Mouse (Mus musculus) hindbrain, embryonic 13.5 days (tissue): ENCODE results near the gene Ccdc183. TPM values are rescaled to one million over a fixed set of nuclear protein-coding genes. Genes with fewer than 3 reads are reported as not detected.

Source experiments
- ATAC-seq: fragments of 200-750 bp; cut with Nextera tagmentation; 2 replicates; pipeline ENCODE4 v1.8.0; 2017; ENCODE audit warnings: moderate TSS enrichment; ENCODE audit not compliant: low FRiP score
- H3K27ac ChIP-seq: fragments of 300-500 bp; sonication (generic); 2 replicates; pipeline ENCODE4 v1.5.1; 2015; ENCODE audit warnings: inconsistent platforms, mild to moderate bottlenecking, moderate library complexity
- H3K27me3 ChIP-seq: fragments of 300-500 bp; sonication (generic); 2 replicates; pipeline ENCODE4 v1.6.1; 2015; ENCODE audit warnings: mild to moderate bottlenecking, inconsistent platforms
- H3K36me3 ChIP-seq: fragments of 300-500 bp; sonication (generic); 2 replicates; pipeline ENCODE4 v1.6.1; 2015; ENCODE audit warnings: mild to moderate bottlenecking, inconsistent platforms
- H3K4me1 ChIP-seq: fragments of 300-500 bp; sonication (generic); replicated peaks from 2 replicates; pipeline ENCODE4 v1.6.1; 2015; ENCODE audit warnings: inconsistent platforms
- H3K4me2 ChIP-seq: fragments of 300-500 bp; sonication (generic); 2 replicates; pipeline ENCODE4 v1.6.1; 2015; ENCODE audit warnings: inconsistent platforms, mild to moderate bottlenecking, moderate library complexity
- H3K4me3 ChIP-seq: fragments of 300-500 bp; sonication (generic); 2 replicates; pipeline ENCODE4 v1.5.1; 2015; ENCODE audit warnings: mild to moderate bottlenecking, inconsistent platforms
- H3K9ac ChIP-seq: fragments of 300-500 bp; sonication (generic); 2 replicates; pipeline ENCODE4 v1.6.1; 2015; ENCODE audit warnings: mild to moderate bottlenecking, inconsistent platforms
- H3K9me3 ChIP-seq: fragments of 300-500 bp; sonication (generic); 2 replicates; pipeline ENCODE4 v1.6.1; 2016; ENCODE audit warnings: inconsistent platforms
- WGBS: fragments of 180-500 bp; shearing (Covaris S2); methylation state at CpG from one replicate; pipeline ENCODE4 v1.1.7; 2015; 5-methylcytosine and 5-hydroxymethylcytosine counted together
- polyA plus RNA-seq: library from polyadenylated mRNA; unstranded; fragments of >200 nt; fragmentation: Nextera tagmentation; extraction: Ambion mirVana; gene quantifications from 2 replicates; pipeline ENCODE4 v1.2.1, GENCODE M21; 2015

The Ccdc183 gene
- polyA plus RNA-seq, 1 experiment from 2014 or later, result 0.21 TPM

GRCm38 (mm10) chr2:25581294-25581864 lies 36.1 kb downstream of the Ccdc183 start, which contains the start of gene Ajm1:
Gene Ajm1 (minus strand): TSS chr2:25581757.
- Histone ChIP-seq H3K9me3 (no peaks in the 10 kb centered on the region), H3K27me3 (peaks cover 46% of the 10 kb centered on the region), H3K27ac (peak within 1 kb of the TSS; percentile 65), H3K4me1 (peaks cover 68% of the 10 kb centered on the region), H3K4me2 (peak within 1 kb of the TSS; percentile 65), H3K36me3 (peaks cover 33% of the 10 kb centered on the region), H3K9ac (peak within 1 kb of the TSS; percentile 75), H3K4me3 (peak within 1 kb of the TSS; percentile 52)
- peak; percentile 75 for ATAC-seq
- WGBS, result 8% methylated on average over 19 of the region's 19 CpGs

DNA sequence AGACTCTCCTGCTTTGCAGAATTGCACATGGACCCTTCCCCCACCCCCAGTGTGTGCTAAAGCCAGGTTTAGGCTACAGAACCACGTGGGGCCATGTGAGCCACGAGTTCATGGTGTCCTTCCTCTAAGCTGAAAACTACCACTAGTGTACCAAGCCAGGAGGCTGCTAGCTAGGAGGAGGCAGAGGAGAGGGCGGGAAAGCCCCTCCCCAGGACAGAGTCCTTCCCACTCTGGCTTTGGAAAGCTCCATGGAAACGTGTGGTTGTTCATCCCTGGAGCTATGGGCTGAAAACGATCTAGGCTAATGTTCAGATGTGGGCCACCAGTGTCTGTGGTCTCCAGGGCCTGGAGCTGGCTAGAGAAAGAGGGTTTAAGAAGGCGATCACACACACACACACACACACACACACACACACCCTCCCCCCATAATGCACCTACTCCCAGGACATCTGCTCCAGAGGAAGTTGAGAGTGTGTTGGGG lies 36.8 kb downstream of the Ccdc183 start:
- Histone ChIP-seq H3K27me3 (peaks cover 53% of the 10 kb centered on the region), H3K4me1 (peaks cover 74% of the 10 kb centered on the region), H3K27ac (no peak overlapping the region), H3K9me3 (no peaks in the 10 kb centered on the region), H3K36me3 (peaks cover 27% of the 10 kb centered on the region), H3K4me3 (peak overlapping the region; percentile 52), H3K9ac (peak overlapping the region; percentile 75), H3K4me2 (peak overlapping the region; percentile 65)
- WGBS, result 44% methylated on average over 6 of the region's 6 CpGs
- ATAC-seq, result no peak

DNA sequence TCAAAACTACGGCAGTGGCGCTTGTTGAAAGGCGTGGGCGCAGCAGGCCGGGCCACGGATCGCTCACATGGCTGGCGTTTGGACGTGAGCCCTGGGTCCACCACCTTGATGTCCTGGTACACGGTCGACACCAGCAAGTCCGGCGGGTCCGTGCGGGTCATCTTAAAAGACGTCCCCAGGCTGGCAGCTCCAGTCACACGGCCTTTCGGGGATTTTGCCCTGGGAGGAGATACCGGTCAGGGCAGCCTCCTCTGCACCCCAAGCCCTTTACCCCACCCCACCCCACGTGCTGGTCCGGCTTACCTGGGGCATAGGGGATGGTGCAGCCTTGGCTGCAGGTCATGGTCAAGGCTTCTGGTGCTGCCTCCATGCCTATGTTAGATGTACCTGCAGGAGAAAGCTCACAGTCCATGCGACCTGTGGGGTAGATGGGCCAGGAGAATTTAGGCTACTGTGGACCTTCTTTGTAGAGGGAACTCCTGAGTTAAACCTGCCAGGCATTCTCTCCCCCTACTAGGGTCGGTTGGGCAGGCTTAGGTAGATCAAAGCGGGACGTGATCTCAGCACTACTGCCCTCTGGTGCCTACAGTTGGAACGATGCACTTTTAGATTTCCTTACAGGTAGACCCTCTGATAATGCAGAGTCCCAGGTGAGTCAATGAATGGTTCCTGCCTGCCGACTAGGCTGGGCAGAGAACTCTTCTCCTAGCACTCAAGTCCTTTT lies 37.6 kb downstream of the Ccdc183 start:
- 4% methylated on average over 27 of the region's 27 CpGs for WGBS
- Histone ChIP-seq H3K4me3 (peak overlapping the region; percentile 52), H3K4me1 (peaks cover 79% of the 10 kb centered on the region), H3K9ac (peak overlapping the region; percentile 39; the same call in 1 of the 2 replicates), H3K9me3 (no peaks in the 10 kb centered on the region), H3K36me3 (peaks cover 20% of the 10 kb centered on the region), H3K27ac (no peak overlapping the region), H3K4me2 (peak overlapping the region; percentile 37), H3K27me3 (peaks cover 55% of the 10 kb centered on the region)
- no peak for ATAC-seq

DNA sequence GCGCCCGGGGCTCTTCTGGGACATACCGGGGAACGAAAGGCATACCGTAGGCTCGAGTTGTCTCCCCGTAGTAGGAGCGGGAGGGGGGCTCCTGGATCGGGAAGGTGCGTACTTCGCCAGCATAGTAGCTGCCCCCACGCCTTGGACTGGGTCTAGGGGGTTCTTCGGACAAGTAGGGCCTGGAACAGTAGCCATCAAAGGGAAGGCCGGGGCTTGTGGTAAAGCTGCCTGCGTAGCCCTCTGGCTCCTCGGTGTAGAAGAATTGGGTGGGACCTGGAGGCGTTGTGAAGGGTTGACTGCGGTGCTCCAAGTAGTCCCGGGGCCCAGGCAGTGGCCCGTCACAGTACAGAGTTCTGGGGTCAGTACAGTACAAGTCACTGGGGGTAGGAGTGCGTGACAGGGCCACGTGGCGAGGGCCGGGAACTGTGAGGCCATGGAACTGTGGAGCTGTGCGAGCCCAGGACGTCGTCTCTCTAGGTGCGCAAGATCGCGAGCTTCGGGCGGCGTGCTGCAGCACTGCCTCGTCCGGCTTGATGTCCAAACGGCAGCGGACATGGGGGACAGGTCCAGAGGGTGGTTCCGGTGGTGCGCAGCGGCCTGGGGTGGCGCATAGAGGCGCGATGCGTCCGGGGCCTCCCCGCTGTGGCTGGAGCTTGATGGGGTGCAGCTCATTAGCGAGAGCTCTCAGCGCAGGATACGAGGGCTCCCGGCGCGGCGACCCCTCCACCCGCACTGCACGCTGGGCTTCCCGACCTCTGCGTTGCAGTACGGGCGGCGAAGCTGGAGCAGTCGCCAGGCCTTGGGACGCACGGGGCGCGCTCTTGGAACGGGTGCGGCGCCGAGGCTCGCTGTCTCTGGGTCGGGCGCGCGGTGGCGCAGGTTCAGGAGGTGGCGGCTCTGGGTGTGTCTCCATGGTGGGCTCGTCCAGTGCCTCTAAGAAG lies 38.4 kb downstream of the Ccdc183 start:
- Histone ChIP-seq H3K27ac (no peak overlapping the region), H3K36me3 (peaks cover 11% of the 10 kb centered on the region), H3K27me3 (peaks cover 55% of the 10 kb centered on the region), H3K4me2 (peak overlapping the region; percentile 37), H3K9ac (0 out of 2 replicates have a peak overlapping the region, but pooled peaks have one; percentile 39), H3K4me3 (peak overlapping the region; percentile 27), H3K4me1 (peaks cover 81% of the 10 kb centered on the region), H3K9me3 (no peaks in the 10 kb centered on the region)
- WGBS, result 5% methylated on average over 75 of the region's 77 CpGs
- ATAC-seq, result no peak

- ATAC-seq, result no peak
- H3K9ac ChIP-seq, result peak overlapping the region; percentile 55; the same call in 1 of the 2 replicates
- peaks cover 3% of the 10 kb centered on the region for H3K36me3 ChIP-seq
- peaks cover 82% of the 10 kb centered on the region for H3K4me1 ChIP-seq
- no peaks in the 10 kb centered on the region for H3K9me3 ChIP-seq
- H3K27ac ChIP-seq, result no peak overlapping the region
- peak overlapping the region; percentile 40 for H3K4me2 ChIP-seq
- 6% methylated on average over 71 of the region's 75 CpGs for WGBS
- peak overlapping the region; percentile 27 for H3K4me3 ChIP-seq
- H3K27me3 ChIP-seq, result peaks cover 55% of the 10 kb centered on the region
Observed at GRCm38 (mm10) chr2:25577951-25578795, 39.3 kb downstream of the Ccdc183 start.

DNA sequence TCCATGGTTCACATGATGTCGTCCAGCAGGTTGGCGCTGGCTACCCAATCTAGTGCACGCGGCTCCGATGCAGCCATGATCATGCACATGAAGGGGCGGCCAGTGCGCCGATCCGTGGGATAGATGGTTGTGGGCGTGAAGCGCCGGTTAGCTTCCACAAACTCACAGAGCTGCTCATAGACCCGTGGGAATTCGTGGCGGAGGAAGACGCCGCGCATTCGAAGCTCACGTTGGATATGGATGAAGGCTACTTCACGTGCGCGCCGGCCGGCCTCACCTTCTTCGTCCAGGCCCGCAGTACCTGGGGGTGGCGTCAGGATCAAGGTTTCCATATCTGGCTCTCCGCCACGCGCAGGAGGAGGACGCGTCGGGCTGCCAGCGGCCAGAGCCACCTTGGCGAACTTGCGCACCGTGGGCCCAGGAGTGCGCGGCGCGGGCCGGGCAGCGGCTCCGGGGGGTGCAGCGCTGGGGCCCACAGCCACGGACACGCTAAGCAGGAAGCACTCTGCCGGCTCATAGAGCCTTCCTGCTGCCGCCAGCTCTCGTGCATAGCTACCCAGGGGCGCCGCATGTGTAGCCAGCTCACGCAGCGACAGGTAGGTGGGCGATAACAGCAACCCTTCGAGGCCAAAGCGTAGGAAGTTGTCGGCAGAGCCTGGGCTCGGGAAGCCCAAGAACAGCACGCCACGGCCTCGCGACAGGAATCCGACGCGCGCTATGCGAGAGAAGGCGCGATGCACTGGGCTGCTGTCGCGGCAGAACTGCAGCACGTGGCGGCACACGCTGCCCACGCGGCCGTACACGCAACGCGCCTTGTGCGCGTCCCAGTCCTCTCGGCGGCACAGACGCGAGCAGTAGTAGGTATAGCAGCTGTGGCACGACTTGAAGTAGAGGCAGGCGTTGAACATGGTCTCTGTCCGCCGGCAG lies 40.2 kb downstream of the Ccdc183 start:
- H3K27me3 ChIP-seq, result peaks cover 55% of the 10 kb centered on the region
- H3K36me3 ChIP-seq, result no peaks in the 10 kb centered on the region; the same call in 1 of the 2 replicates
- peak overlapping the region; percentile 27 for H3K4me3 ChIP-seq
- peak overlapping the region; percentile 55; the same call in 1 of the 2 replicates for H3K9ac ChIP-seq
- H3K4me2 ChIP-seq, result peak overlapping the region; percentile 40
- H3K9me3 ChIP-seq, result no peaks in the 10 kb centered on the region
- peaks cover 79% of the 10 kb centered on the region for H3K4me1 ChIP-seq
- no peak overlapping the region for H3K27ac ChIP-seq
- WGBS, result 15% methylated on average over 92 of the region's 92 CpGs
- no peak for ATAC-seq

DNA sequence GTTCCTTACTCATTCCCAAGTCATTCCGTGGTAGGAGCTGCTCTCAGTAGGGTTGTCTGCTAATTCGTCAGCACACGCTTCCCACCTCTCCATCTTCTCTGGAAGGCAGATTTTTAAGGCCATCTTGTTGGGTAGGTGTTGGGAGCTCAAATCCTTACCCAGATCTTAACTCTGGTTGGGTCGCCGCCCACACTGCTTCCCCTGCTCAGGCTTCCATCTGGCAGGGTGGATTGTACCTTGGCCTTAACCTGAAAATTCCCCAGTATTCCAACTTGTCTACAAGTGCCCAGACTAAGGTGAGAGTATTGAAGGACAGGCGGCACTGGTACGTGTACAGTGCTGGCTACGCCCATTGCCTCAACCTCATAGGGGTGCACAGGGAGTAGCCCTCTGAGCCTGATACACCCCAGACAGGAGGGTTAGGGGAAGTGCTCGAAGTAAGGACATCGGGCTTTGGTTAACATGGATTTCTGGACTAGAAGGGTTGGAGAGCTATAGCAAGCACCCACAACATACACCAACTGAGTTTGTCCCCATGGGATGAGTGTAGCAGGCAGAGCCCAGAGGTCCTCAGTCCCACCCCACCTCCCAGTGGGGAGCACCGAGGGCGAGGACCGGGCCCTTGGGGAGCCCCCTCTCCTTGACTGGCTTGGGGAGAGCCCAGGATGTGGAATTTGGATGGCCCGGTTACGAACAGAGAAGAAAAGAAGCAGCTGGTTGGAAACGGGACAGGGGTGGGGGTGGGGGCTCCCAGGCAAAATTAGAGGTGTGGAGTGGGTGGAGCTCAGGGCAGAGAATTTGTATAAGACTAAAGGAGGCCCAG lies 41.2 kb downstream of the Ccdc183 start:
- Histone ChIP-seq H3K36me3 (peaks cover 9% of the 10 kb centered on the region), H3K9ac (peak overlapping the region; percentile 81; the same call in 1 of the 2 replicates), H3K27ac (no peak overlapping the region), H3K4me3 (no peak overlapping the region), H3K4me1 (peaks cover 71% of the 10 kb centered on the region), H3K9me3 (no peaks in the 10 kb centered on the region), H3K4me2 (peak overlapping the region; percentile 96), H3K27me3 (peaks cover 55% of the 10 kb centered on the region)
- no peak for ATAC-seq
- 73% methylated on average over 16 of the region's 16 CpGs for whole genome bisulfite sequencing

DNA sequence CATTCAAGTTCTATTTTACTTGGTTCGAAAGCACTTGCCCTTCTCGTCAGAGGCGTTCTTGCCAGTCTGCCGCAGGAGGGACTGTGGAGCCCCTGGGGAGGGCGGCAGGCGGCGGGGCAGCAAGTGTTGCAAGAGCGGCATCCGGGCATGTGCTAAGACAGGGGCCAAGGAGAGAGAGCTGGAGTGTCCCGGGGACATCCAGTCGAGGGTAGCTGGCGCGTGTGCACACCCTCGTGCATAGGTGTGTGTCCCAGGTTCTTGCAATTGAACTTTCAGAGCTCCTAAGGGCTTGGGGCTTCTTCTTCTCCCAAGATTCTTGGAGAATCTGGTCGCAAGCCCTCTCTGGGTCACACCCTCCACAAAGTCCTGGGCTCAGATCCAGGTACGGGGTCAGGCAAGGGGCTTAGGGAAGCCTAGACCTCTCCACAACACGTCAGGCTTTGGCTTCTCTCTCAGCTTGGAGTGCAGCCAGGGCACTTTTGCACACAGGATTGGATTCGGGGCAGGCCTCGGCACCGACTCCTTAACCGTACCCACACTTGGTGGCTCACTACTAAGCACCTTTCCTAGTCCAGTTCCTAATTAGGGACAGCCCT lies 41.9 kb downstream of the Ccdc183 start:
- H3K9me3 ChIP-seq, result no peaks in the 10 kb centered on the region
- peaks cover 64% of the 10 kb centered on the region for H3K4me1 ChIP-seq
- ATAC-seq, result no peak

DNA sequence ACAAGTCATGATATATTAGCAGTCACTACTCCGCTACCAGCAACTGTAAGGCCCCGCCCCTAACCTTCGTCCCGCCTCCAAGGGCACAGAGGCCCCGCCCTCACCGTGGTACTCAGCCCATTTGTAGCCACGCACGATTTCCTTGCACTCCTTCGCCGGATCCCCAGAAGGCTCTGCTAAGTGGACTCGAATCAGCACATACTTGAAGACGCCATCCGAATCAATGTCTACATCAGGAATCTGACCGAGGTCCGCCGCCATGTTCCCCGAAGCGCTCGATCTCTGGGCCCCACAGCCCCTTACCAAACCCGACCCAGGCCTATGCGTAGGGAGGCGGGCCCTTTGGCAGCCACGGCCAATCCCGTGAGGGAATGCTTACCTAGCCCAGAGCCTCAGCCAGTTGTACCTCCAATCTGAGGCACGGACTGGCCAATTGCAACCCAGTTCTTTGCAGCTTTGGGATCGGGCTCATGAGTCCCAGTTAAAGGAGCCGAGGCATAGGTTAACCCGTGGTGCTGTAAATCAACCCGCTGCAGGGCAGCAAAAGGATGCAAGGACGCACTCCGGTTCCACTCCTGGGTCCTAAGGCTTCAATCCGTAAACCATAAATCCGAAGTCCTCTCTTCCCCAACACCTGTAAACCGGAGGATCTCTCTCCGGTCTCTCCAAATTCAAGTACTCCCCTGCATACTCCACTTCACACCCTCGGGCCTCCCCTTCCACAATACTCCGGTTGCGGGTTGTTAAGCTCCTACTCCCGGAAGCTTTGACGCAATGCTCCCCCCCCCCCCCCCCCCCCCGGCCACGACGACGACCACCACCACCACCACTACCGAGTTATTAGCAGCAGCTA lies 42.7 kb downstream of the Ccdc183 start, which contains the start of the genes Mamdc4 and Phpt1:
Gene Mamdc4 (minus strand): TSS at position 267 of the 853 bp plus-strand sequence.
Gene Phpt1 (minus strand): TSS at position 646 of the 853 bp plus-strand sequence.
- WGBS, result under 1% methylated on average over 44 of the region's 45 CpGs
- H3K27ac ChIP-seq, result peak within 1 kb of the TSS; percentile 91
- ATAC-seq, result peak; percentile 97
- H3K9me3 ChIP-seq, result no peaks in the 10 kb centered on the region
- H3K36me3 ChIP-seq, result peaks cover 18% of the 10 kb centered on the region
- H3K27me3 ChIP-seq, result peaks cover 43% of the 10 kb centered on the region
- peak within 1 kb of the TSS; percentile 81 for H3K9ac ChIP-seq
- peak within 1 kb of the TSS; percentile 64 for H3K4me3 ChIP-seq
- H3K4me1 ChIP-seq, result peaks cover 57% of the 10 kb centered on the region
- H3K4me2 ChIP-seq, result peak within 1 kb of the TSS; percentile 96

More for the DNA sequence above, 41.9 kb downstream of the Ccdc183 start:
- peaks cover 50% of the 10 kb centered on the region for H3K27me3 ChIP-seq
- peak overlapping the region; percentile 81 for H3K9ac ChIP-seq
- H3K4me2 ChIP-seq, result peak overlapping the region; percentile 96
- 10% methylated on average over 21 of the region's 21 CpGs for WGBS
- H3K4me3 ChIP-seq, result peak overlapping the region; percentile 64
- peaks cover 15% of the 10 kb centered on the region for H3K36me3 ChIP-seq
- peak overlapping the region; percentile 91 for H3K27ac ChIP-seq
